Mouse (Mus musculus) urinary bladder, adult 2 months (tissue): Measurements from ENCODE around the gene Adh6a. TPM values are rescaled to one million over a fixed set of nuclear protein-coding genes. Genes with fewer than 3 reads are reported as not detected.
"Not testable (repeated sequence)": the region's sequence is repeated elsewhere in the genome, so short reads cannot be mapped to it uniquely, and the experiment has no call there.

Experiments
- DNase-seq: peaks from one replicate; pipeline ENCODE4 v3.0.0; 2022; ENCODE audit warnings: low spot score
- polyA plus RNA-seq: library from polyadenylated mRNA; depleted of rRNA; stranded (reverse); fragments of >200 nt; gene quantifications from 2 replicates; pipeline ENCODE4 v1.2.3, GENCODE M21; 2012; rRNA removed

Adh6a gene
- polyA plus RNA-seq, 1 experiment, result 0.54 TPM

- DNase-seq, result no peak
These were observed 11.9 kb downstream of the Adh6a start for GRCm38 (mm10) chr3:138325001-138325400.

GRCm38 (mm10) chr3:138325466-138325865, 12.4 kb downstream of the Adh6a start:
- DNase-seq, result no peak

GRCm38 (mm10) chr3:138333910-138334309, 20.8 kb downstream of the Adh6a start:
- DNase-seq, result no peak

GRCm38 (mm10) chr3:138334320-138334719, 21.2 kb downstream of the Adh6a start:
- no peak for DNase-seq

GRCm38 (mm10) chr3:138335566-138335965, 22.5 kb downstream of the Adh6a start:
- DNase-seq, result no peak

- DNase-seq, result no peak
These were observed 23.1 kb downstream of the Adh6a start for GRCm38 (mm10) chr3:138336104-138336754.

- DNase-seq, result no peak
These were observed 28.4 kb downstream of the Adh6a start, which contains the start of gene Adh6b for GRCm38 (mm10) chr3:138341471-138341870. Gene Adh6b (plus strand): TSS chr3:138341775.

- no peak for DNase-seq
These were observed 34.0 kb downstream of the Adh6a start for GRCm38 (mm10) chr3:138347041-138347440.

GRCm38 (mm10) chr3:138352012-138352809, 39.1 kb downstream of the Adh6a start:
- no peak for DNase-seq

- DNase-seq, result no peak
These were observed 45.8 kb downstream of the Adh6a start for GRCm38 (mm10) chr3:138358856-138359255.

- no peak for DNase-seq
These were observed 47.6 kb downstream of the Adh6a start for GRCm38 (mm10) chr3:138360721-138361120.

GRCm38 (mm10) chr3:138362920-138363319, 49.8 kb downstream of the Adh6a start:
- no peak for DNase-seq

GRCm38 (mm10) chr3:138366181-138366580, 53.1 kb downstream of the Adh6a start:
- DNase-seq, result no peak

GRCm38 (mm10) chr3:138369546-138369945, 56.5 kb downstream of the Adh6a start:
- DNase-seq, result no peak

GRCm38 (mm10) chr3:138370289-138370688, 57.2 kb downstream of the Adh6a start:
- DNase-seq, result not testable (repeated sequence)

GRCm38 (mm10) chr3:138373920-138374319, 60.8 kb downstream of the Adh6a start:
- no peak for DNase-seq

- DNase-seq, result no peak
These were observed 62.1 kb downstream of the Adh6a start for GRCm38 (mm10) chr3:138375148-138375547.

Other genes with a start within 250 kb of the Adh6a start
- 0.03 and 0.10 TPM in 2 replicates for gene 1110002E22Rik, start 248.2 kb upstream of the Adh6a start, polyA plus RNA-seq
- 0.04 and 0.10 TPM in 2 replicates for gene Gm5105, start 245.9 kb upstream of the Adh6a start, polyA plus RNA-seq
- 5.3 and 7.5 TPM in 2 replicates for gene Trmt10a, start 169.8 kb upstream of the Adh6a start, polyA plus RNA-seq
- gene Mttp, start 168.3 kb upstream of the Adh6a start, polyA plus RNA-seq, result 4.8 and 5.0 TPM in 2 replicates
- 0.03 TPM in 1 of 2 replicates, not detected in the other for gene 4930579F01Rik, start 119.5 kb upstream of the Adh6a start, polyA plus RNA-seq
- gene Adh7, start 95.5 kb upstream of the Adh6a start, polyA plus RNA-seq, result 19.4 and 28.9 TPM in 2 replicates
- gene Adh1, start 52.3 kb upstream of the Adh6a start, polyA plus RNA-seq, result 754 and 825 TPM in 2 replicates
- 0.12 and 0.26 TPM in 2 replicates for gene Adh6b, start 28.5 kb downstream of the Adh6a start, polyA plus RNA-seq
- gene Adh4, start 102.2 kb downstream of the Adh6a start, polyA plus RNA-seq, result not detected in 2 replicates
- gene Adh5, start 129.8 kb downstream of the Adh6a start, polyA plus RNA-seq, result 91.0 and 96.9 TPM in 2 replicates
- gene Metap1, start 176.2 kb downstream of the Adh6a start, polyA plus RNA-seq, result 43.1 and 46.9 TPM in 2 replicates
- gene Eif4e, start 212.9 kb downstream of the Adh6a start, polyA plus RNA-seq, result 86.6 and 98.2 TPM in 2 replicates